Mouse (Mus musculus) midbrain, embryonic 15.5 days (tissue): Measurements from ENCODE around the gene Vgf. TPM values are rescaled to one million over a fixed set of nuclear protein-coding genes. Genes with fewer than 3 reads are reported as not detected.

Experiments used
- ATAC-seq: fragments of 200-750 bp; cut with Nextera tagmentation; replicated peaks from 2 replicates; pipeline ENCODE4 v1.8.0; 2017; ENCODE audit warnings: moderate TSS enrichment
- H3K27ac ChIP-seq: fragments of 300-500 bp; sonication (generic); 2 replicates; pipeline ENCODE4 v1.5.1; 2015; ENCODE audit warnings: mild to moderate bottlenecking, inconsistent platforms
- H3K27me3 ChIP-seq: fragments of 300-500 bp; sonication (generic); replicated peaks from 2 replicates; pipeline ENCODE4 v1.6.1; 2015; ENCODE audit warnings: inconsistent platforms
- H3K36me3 ChIP-seq: fragments of 300-500 bp; sonication (generic); replicated peaks from 2 replicates; pipeline ENCODE4 v1.6.1; 2015; ENCODE audit warnings: inconsistent platforms
- H3K4me1 ChIP-seq: fragments of 300-500 bp; sonication (generic); 2 replicates; pipeline ENCODE4 v1.6.1; 2015; ENCODE audit warnings: inconsistent platforms
- H3K4me2 ChIP-seq: fragments of 300-500 bp; sonication (generic); 2 replicates; pipeline ENCODE4 v1.6.1; 2015; ENCODE audit warnings: inconsistent platforms, mild to moderate bottlenecking, moderate library complexity
- H3K4me3 ChIP-seq: fragments of 300-500 bp; sonication (generic); 2 replicates; pipeline ENCODE4 v1.5.1; 2015; ENCODE audit warnings: mild to moderate bottlenecking, inconsistent platforms
- H3K9ac ChIP-seq: fragments of 300-500 bp; sonication (generic); 2 replicates; pipeline ENCODE4 v1.6.1; 2015; ENCODE audit warnings: mild to moderate bottlenecking, inconsistent platforms
- H3K9me3 ChIP-seq: fragments of 300-500 bp; sonication (generic); 2 replicates; pipeline ENCODE4 v1.6.1; 2016; ENCODE audit warnings: inconsistent platforms
- WGBS: fragments of 180-500 bp; shearing (Covaris S2); methylation state at CpG from one replicate; pipeline ENCODE4 v1.1.7; 2015; ENCODE audit warnings: mixed read lengths; 5-methylcytosine and 5-hydroxymethylcytosine counted together
- polyA plus RNA-seq: library from polyadenylated mRNA; unstranded; fragments of >200 nt; fragmentation: Nextera tagmentation; extraction: Ambion mirVana; gene quantifications from 2 replicates; pipeline ENCODE4 v1.2.1, GENCODE M21; 2015

Gene Vgf
- 9.9 and 11.1 TPM in 2 replicates for polyA plus RNA-seq

DNA sequence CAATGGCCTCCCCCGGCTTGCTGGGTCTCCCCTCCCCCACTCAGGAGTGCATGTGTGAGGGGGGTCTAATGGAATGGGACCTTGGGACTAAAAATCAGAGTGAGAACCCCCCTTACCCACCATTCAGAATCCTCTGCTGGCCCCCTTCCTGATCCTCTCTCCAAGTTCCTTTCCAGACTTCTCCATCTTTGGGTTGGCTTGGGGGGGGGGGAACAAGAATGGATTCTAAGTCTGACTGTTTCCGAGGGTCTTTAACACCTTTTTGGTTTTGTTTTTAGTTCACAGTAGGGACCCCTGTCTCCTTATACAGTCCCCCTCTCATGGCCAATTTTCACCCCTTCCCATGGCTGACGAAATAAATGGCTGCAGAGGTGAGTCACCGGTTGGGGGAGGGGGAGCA, at the start of gene Vgf:
Vgf (plus strand) TSS at position 301 of the 400 bp plus-strand sequence.
- peaks cover 36% of the 10 kb centered on the region for H3K4me1 ChIP-seq
- WGBS, result 43% methylated on average over 4 of the region's 4 CpGs
- H3K4me3 ChIP-seq, result peak within 1 kb of the TSS; percentile 35
- no peak within 1 kb of the TSS for H3K9ac ChIP-seq
- no peak for ATAC-seq
- no peaks in the 10 kb centered on the region for H3K36me3 ChIP-seq
- H3K4me2 ChIP-seq, result peak within 1 kb of the TSS; percentile 56
- H3K9me3 ChIP-seq, result no peaks in the 10 kb centered on the region
- H3K27me3 ChIP-seq, result peaks cover 54% of the 10 kb centered on the region
- H3K27ac ChIP-seq, result no peak within 1 kb of the TSS

- WGBS, result 79% methylated on average over 4 of the region's 4 CpGs
- no peak overlapping the region for H3K9ac ChIP-seq
- ATAC-seq, result no peak
- H3K4me3 ChIP-seq, result no peak overlapping the region
- H3K27me3 ChIP-seq, result no peaks in the 10 kb centered on the region
- H3K4me1 ChIP-seq, result no peaks in the 10 kb centered on the region
- no peaks in the 10 kb centered on the region for H3K9me3 ChIP-seq
- no peaks in the 10 kb centered on the region; the same call in 1 of the 2 replicates for H3K36me3 ChIP-seq
- no peak overlapping the region for H3K27ac ChIP-seq
- H3K4me2 ChIP-seq, result no peak overlapping the region
These were observed 48.4 kb upstream of the Vgf start for GRCm38 (mm10) chr5:136977769-136978168.

DNA sequence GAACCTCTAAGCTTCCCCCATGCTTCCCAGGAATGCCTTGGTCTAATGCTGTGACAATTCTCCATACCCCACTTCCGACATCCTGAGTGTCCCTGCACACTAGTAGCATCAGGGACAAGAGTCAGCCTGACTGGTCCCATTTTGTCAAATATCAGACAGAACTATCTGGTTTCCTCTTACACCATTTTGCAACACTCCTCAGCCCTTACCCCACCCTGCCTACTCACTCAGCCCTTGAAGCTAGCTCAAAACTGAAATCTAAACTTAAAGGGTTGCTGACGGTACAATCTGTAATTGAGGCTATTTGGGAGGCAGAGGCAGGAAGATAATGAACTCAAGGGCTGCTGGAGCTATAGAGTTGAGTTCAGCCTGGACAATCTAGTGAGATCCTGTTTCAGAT, 46.4 kb upstream of the Vgf start:
- H3K36me3 ChIP-seq, result peaks cover 4% of the 10 kb centered on the region; the same call in 1 of the 2 replicates
- WGBS, result 91% methylated on average over 2 of the region's 2 CpGs
- H3K4me1 ChIP-seq, result no peaks in the 10 kb centered on the region
- H3K4me2 ChIP-seq, result no peak overlapping the region
- no peaks in the 10 kb centered on the region for H3K9me3 ChIP-seq
- H3K27ac ChIP-seq, result no peak overlapping the region
- no peak for ATAC-seq
- H3K27me3 ChIP-seq, result no peaks in the 10 kb centered on the region
- no peak overlapping the region for H3K9ac ChIP-seq
- no peak overlapping the region for H3K4me3 ChIP-seq

- Histone ChIP-seq H3K4me2 (no peak overlapping the region), H3K9ac (no peak overlapping the region), H3K4me3 (no peak overlapping the region), H3K36me3 (peaks cover 4% of the 10 kb centered on the region; the same call in 1 of the 2 replicates), H3K27me3 (no peaks in the 10 kb centered on the region), H3K9me3 (no peaks in the 10 kb centered on the region), H3K4me1 (peaks cover 4% of the 10 kb centered on the region), H3K27ac (no peak overlapping the region)
- WGBS, result 90% methylated on average over 8 of the region's 8 CpGs
- ATAC-seq, result no peak
These were observed 45.2 kb upstream of the Vgf start for GRCm38 (mm10) chr5:136980974-136981373.

DNA sequence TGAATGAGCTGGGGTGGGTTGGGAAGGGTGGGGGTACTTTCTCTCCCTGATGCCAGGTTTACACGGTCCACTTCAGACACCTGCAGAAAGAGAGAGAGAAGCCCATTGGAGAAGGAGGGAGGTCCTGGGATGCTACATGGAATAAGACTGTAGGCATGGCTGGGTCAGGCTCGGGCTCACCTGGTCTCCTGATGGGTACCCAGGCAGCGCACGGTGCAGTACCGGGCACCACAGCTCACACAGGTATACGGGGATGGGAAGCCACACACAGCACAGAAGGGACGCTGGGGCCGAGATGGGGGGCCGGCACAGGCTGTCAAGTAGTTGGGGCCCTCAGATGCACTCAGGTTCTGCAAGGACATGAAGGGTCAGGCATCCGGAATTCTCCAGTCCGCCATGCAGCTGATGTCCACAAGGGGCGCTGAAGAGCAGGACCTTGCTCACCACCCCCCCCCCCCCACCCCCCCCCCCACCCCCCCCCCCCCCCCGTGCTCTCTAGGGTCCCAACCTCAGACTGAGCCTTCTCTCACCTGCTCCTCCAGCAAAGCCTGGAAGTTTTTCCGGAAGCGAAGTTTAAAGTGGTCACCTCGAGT, 43.8 kb upstream of the Vgf start:
- Histone ChIP-seq H3K27ac (no peak overlapping the region), H3K4me3 (no peak overlapping the region), H3K9ac (no peak overlapping the region), H3K27me3 (no peaks in the 10 kb centered on the region), H3K9me3 (no peaks in the 10 kb centered on the region), H3K36me3 (peaks cover 4% of the 10 kb centered on the region; the same call in 1 of the 2 replicates), H3K4me1 (peaks cover 8% of the 10 kb centered on the region), H3K4me2 (no peak overlapping the region)
- 55% methylated on average over 15 of the region's 16 CpGs for WGBS
- ATAC-seq, result no peak

DNA sequence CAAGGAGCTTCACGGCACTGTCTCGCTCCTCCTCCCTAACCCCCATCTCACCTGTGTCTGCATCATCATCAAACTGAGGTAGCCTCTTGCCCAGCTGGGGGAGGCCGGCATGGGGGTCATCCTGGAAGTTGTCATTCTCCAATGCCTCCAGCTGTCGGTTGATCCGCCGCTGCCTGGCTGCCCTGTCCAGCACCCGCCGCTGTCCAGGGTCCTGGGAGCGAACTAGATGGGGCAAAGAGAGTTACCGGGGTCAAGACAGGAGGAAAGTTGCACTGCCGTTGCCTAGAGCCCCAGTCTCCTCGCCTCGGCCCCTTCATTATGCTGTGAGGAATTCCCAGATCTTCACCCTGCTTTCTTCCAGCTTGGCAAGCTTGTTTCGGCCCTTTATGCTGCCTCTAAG, 41.4 kb upstream of the Vgf start:
- Histone ChIP-seq H3K27ac (no peak overlapping the region), H3K9ac (no peak overlapping the region), H3K27me3 (no peaks in the 10 kb centered on the region), H3K36me3 (peaks cover 6% of the 10 kb centered on the region), H3K9me3 (no peaks in the 10 kb centered on the region), H3K4me2 (no peak overlapping the region), H3K4me1 (peaks cover 22% of the 10 kb centered on the region), H3K4me3 (no peak overlapping the region)
- no peak for ATAC-seq
- WGBS, result 65% methylated on average over 14 of the region's 14 CpGs

- H3K36me3 ChIP-seq, result peaks cover 25% of the 10 kb centered on the region
These were observed 39.5 kb upstream of the Vgf start, which contains the start of gene Plod3 for GRCm38 (mm10) chr5:136986695-136987137. Gene Plod3 (plus strand): TSS chr5:136987019.

DNA sequence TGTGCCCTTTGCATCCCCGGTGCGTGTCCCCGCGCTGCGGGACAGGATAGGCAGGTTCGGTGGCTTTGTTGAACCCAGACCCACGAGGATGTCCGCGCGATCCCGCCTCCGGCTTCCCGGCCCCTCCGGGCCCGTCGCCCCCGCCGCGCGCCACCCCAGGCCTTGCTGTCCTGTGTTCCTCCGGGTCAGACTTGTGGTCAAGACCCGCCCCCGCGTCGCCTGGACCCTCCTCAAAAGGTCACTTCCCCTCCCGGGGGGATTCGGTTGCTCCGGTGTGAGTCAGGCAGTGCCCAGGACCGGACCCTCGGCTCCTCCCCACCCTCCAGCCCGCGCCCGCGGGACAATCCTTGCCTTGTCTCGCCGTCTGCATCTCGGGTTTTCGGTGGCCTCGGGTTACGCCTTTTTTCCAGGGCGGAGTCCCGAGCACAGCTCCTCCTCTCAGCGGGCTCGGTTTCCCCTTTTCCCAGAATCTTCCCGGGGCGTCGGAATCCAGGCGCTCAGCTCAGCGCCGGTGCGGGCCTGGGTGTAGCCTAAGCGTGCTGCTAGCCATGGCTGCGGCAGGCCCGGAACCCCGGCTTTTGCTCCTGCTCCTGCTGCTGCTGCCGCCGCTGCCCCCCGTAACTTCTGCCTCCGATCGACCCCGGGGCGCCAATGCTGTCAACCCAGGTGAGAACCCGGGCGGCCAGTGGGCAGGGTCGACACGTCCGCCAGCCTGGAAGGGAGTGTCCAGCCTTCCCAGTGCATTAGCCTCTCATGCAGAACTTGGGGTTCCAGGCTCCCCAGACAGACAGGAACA, 38.9 kb upstream of the Vgf start:
- no peaks in the 10 kb centered on the region for H3K27me3 ChIP-seq
- H3K27ac ChIP-seq, result peak overlapping the region; percentile 96
- peaks cover 22% of the 10 kb centered on the region for H3K4me1 ChIP-seq
- H3K4me3 ChIP-seq, result peak overlapping the region; percentile 98
- H3K4me2 ChIP-seq, result peak overlapping the region; percentile 90
- H3K9me3 ChIP-seq, result no peaks in the 10 kb centered on the region
- H3K36me3 ChIP-seq, result peaks cover 31% of the 10 kb centered on the region
- ATAC-seq, result peak; percentile 62
- H3K9ac ChIP-seq, result peak overlapping the region; percentile 100
- under 1% methylated on average over 67 of the region's 67 CpGs for WGBS

More at GRCm38 (mm10) chr5:136986695-136987137, 39.5 kb upstream of the Vgf start, which contains the start of gene Plod3:
- peak within 1 kb of the TSS; percentile 98 for H3K4me3 ChIP-seq
- peaks cover 22% of the 10 kb centered on the region for H3K4me1 ChIP-seq
- under 1% methylated on average over 26 of the region's 26 CpGs for WGBS
- H3K9me3 ChIP-seq, result no peaks in the 10 kb centered on the region
- peak within 1 kb of the TSS; percentile 96 for H3K27ac ChIP-seq
- H3K9ac ChIP-seq, result peak within 1 kb of the TSS; percentile 100
- H3K4me2 ChIP-seq, result peak within 1 kb of the TSS; percentile 90
- no peaks in the 10 kb centered on the region for H3K27me3 ChIP-seq
- ATAC-seq, result peak; percentile 92

- Histone ChIP-seq H3K9me3 (no peaks in the 10 kb centered on the region), H3K27me3 (no peaks in the 10 kb centered on the region), H3K9ac (peak within 1 kb of the TSS; percentile 100), H3K4me2 (peak within 1 kb of the TSS; percentile 90), H3K4me3 (peak within 1 kb of the TSS; percentile 98), H3K36me3 (peaks cover 36% of the 10 kb centered on the region), H3K4me1 (peaks cover 22% of the 10 kb centered on the region), H3K27ac (peak within 1 kb of the TSS; percentile 96)
- WGBS, result 4% methylated on average over 12 of the region's 12 CpGs
- ATAC-seq, result 0 out of 2 replicates have a peak, but pooled peaks have one; percentile 4
These were observed 38.3 kb upstream of the Vgf start, which contains the start of gene Znhit1 for GRCm38 (mm10) chr5:136987934-136988271. Gene Znhit1 (minus strand): TSS chr5:136988021.

GRCm38 (mm10) chr5:136988420-136988819, 37.8 kb upstream of the Vgf start:
- WGBS, result 74% methylated on average over 7 of the region's 7 CpGs
- no peak for ATAC-seq
- no peaks in the 10 kb centered on the region for H3K27me3 ChIP-seq
- peak overlapping the region; percentile 100 for H3K9ac ChIP-seq
- no peaks in the 10 kb centered on the region for H3K9me3 ChIP-seq
- H3K4me3 ChIP-seq, result peak overlapping the region; percentile 98
- peaks cover 22% of the 10 kb centered on the region for H3K4me1 ChIP-seq
- peaks cover 41% of the 10 kb centered on the region for H3K36me3 ChIP-seq
- H3K4me2 ChIP-seq, result peak overlapping the region; percentile 90
- H3K27ac ChIP-seq, result peak overlapping the region; percentile 96; the same call in 1 of the 2 replicates

- Histone ChIP-seq H3K4me3 (no peak overlapping the region), H3K4me1 (peaks cover 22% of the 10 kb centered on the region), H3K27me3 (no peaks in the 10 kb centered on the region), H3K9ac (no peak overlapping the region), H3K4me2 (no peak overlapping the region), H3K36me3 (peaks cover 50% of the 10 kb centered on the region), H3K9me3 (no peaks in the 10 kb centered on the region), H3K27ac (no peak overlapping the region)
- 91% methylated on average over 6 of the region's 6 CpGs for WGBS
- ATAC-seq, result no peak
These were observed 36.4 kb upstream of the Vgf start for GRCm38 (mm10) chr5:136989801-136990200.

GRCm38 (mm10) chr5:136999449-136999848, 26.7 kb upstream of the Vgf start:
- no peak overlapping the region for H3K4me3 ChIP-seq
- no peak for ATAC-seq
- H3K36me3 ChIP-seq, result peaks cover 11% of the 10 kb centered on the region
- no peaks in the 10 kb centered on the region for H3K27me3 ChIP-seq
- WGBS, result 61% methylated on average over 5 of the region's 5 CpGs
- no peaks in the 10 kb centered on the region for H3K9me3 ChIP-seq
- no peak overlapping the region for H3K4me2 ChIP-seq
- H3K4me1 ChIP-seq, result no peaks in the 10 kb centered on the region
- H3K27ac ChIP-seq, result no peak overlapping the region
- no peak overlapping the region for H3K9ac ChIP-seq
